Mouse (Mus musculus) forebrain, embryonic 12.5 days (tissue): ENCODE results near the gene Scrn1. TPM values are rescaled to one million over a fixed set of nuclear protein-coding genes. Genes with fewer than 3 reads are reported as not detected.

Experiments
- ATAC-seq: fragments of 200-750 bp; cut with Nextera tagmentation; 2 replicates; pipeline ENCODE4 v1.8.0; 2017; ENCODE audit warnings: moderate TSS enrichment; ENCODE audit not compliant: low FRiP score
- H3K27ac ChIP-seq: fragments of 300-500 bp; sonication (generic); 2 replicates; pipeline ENCODE4 v1.5.1; 2016; ENCODE audit warnings: mild to moderate bottlenecking
- H3K27me3 ChIP-seq: fragments of 300-500 bp; sonication (generic); 2 replicates; pipeline ENCODE4 v1.6.1; 2016; ENCODE audit warnings: mild to moderate bottlenecking
- H3K36me3 ChIP-seq: fragments of 300-500 bp; sonication (generic); replicated peaks from 2 replicates; pipeline ENCODE4 v1.6.1; 2016; ENCODE audit warnings: mild to moderate bottlenecking
- H3K4me1 ChIP-seq: fragments of 300-500 bp; sonication (generic); 2 replicates; pipeline ENCODE4 v1.6.1; 2016
- H3K4me2 ChIP-seq: fragments of 300-500 bp; sonication (generic); 2 replicates; pipeline ENCODE4 v1.6.1; 2016; ENCODE audit warnings: mild to moderate bottlenecking, moderate library complexity
- H3K4me3 ChIP-seq: fragments of 300-500 bp; sonication (generic); replicated peaks from 2 replicates; pipeline ENCODE4 v1.5.1; 2016; ENCODE audit warnings: mild to moderate bottlenecking
- H3K9ac ChIP-seq: fragments of 300-500 bp; sonication (generic); 2 replicates; pipeline ENCODE4 v1.6.1; 2016; ENCODE audit warnings: mild to moderate bottlenecking
- H3K9me3 ChIP-seq: fragments of 300-500 bp; sonication (generic); 2 replicates; pipeline ENCODE4 v1.6.1; 2016
- WGBS: fragments of 180-500 bp; shearing (Covaris S2); methylation state at CpG from one replicate; pipeline ENCODE4 v1.1.7; 2016; 5-methylcytosine and 5-hydroxymethylcytosine counted together
- polyA plus RNA-seq: library from polyadenylated mRNA; unstranded; fragments of >200 nt; fragmentation: Nextera tagmentation; extraction: Ambion mirVana; gene quantifications from 2 replicates; pipeline ENCODE4 v1.2.1, GENCODE M21; 2016

Scrn1 gene
- polyA plus RNA-seq, result 119 and 157 TPM in 2 replicates

DNA sequence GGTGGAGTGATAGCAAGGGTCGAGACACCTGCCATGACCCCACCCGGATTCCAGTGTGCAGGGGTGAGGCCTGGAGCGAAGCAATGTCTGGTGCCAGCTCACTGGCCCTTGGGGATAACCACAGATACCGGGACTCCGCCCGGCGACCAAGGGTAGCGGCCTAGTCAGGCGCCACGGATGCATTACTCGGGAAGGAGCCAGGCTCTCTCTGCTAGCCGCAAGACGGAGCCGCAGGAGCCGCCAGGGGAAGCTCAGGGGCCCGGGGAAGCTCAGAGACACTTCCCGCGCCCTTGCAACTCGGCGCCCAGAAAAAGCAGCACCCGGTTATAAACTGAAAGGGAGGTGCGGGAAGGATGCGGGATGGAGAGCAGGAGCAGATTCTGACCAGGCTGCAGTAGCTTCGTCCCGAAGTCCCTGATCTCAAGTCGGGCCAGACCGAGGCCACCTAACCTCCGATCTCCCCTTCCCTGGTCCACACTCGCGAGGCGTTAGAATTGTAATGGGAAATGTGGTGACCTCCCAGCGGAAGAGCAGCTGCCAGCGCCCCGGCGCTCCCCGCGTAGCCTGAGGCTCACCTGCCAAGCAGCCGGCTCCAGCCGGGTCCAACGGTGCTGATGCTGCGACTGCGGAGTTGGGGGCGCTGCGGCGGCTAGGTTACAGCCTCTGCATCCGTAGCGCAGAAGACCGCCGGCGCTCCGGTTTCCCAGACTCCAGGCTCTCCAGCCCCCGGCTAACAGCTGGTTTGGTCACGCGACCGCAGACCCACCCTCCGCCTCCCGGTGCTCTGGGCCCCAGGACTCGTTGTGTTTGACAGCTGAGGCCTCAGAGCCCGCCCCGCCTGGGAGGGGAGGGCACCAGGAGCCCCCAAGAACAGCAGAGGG lies at the start of gene Scrn1:
TSS of gene Scrn1 (minus strand) at position 825 of the 881 bp plus-strand sequence.
- H3K4me2 ChIP-seq, result peak within 1 kb of the TSS; percentile 74
- H3K27me3 ChIP-seq, result no peaks in the 10 kb centered on the region
- H3K9me3 ChIP-seq, result no peaks in the 10 kb centered on the region
- WGBS, result under 1% methylated on average over 60 of the region's 60 CpGs
- H3K36me3 ChIP-seq, result no peaks in the 10 kb centered on the region
- H3K4me3 ChIP-seq, result peak within 1 kb of the TSS; percentile 71
- peak within 1 kb of the TSS; percentile 88 for H3K9ac ChIP-seq
- peak within 1 kb of the TSS; percentile 95 for H3K27ac ChIP-seq
- peak; percentile 91 for ATAC-seq
- peaks cover 64% of the 10 kb centered on the region for H3K4me1 ChIP-seq

GRCm38 (mm10) chr6:54606241-54606640 lies 40.0 kb upstream of the Scrn1 start:
- H3K9me3 ChIP-seq, result no peaks in the 10 kb centered on the region
- 77% methylated on average over 4 of the region's 4 CpGs for WGBS
- no peak for ATAC-seq
- peaks cover 13% of the 10 kb centered on the region; the same call in 1 of the 2 replicates for H3K36me3 ChIP-seq
- H3K4me1 ChIP-seq, result no peaks in the 10 kb centered on the region
- H3K27me3 ChIP-seq, result no peaks in the 10 kb centered on the region
- H3K9ac ChIP-seq, result no peak overlapping the region
- no peak overlapping the region for H3K4me2 ChIP-seq
- no peak overlapping the region for H3K4me3 ChIP-seq
- H3K27ac ChIP-seq, result no peak overlapping the region

DNA sequence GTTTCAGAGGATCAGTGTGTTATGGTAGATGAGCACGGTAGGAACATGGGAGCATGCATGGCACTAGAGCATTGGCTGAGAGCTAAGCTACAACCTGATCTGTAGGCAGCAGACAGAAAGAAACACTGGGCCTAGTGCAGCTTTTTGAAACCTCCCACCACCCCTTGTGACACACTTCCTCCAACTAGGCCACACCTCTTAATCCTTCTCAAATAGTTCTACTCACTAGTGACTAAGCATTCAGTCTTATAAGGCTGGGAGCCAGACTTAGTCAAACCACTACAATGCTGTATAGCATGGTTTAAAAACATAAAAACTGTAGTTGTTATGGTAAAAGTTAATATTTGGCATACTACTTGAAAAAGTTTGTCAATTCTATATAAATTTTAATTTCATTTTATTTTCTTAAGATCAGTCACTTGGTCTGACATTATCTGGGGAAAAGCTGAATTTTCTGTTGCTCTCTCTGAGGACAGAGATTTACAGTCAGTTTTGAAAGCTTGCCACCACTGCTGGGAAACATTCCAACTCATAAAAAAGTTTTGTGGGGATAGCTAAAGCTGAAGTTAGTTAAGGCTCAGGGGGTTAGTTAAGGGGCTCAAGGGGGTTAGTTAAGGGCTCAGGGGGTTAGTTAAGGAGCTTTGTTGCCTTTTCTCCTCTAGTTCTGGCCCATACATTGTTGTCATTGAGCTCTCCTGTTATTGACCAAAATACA lies 37.9 kb upstream of the Scrn1 start:
- Histone ChIP-seq H3K4me1 (no peaks in the 10 kb centered on the region), H3K4me3 (no peak overlapping the region), H3K36me3 (0 out of 2 replicates have a peak, but pooled peaks cover 8% of the 10 kb centered on the region), H3K4me2 (no peak overlapping the region), H3K27ac (no peak overlapping the region), H3K9me3 (no peaks in the 10 kb centered on the region), H3K9ac (no peak overlapping the region), H3K27me3 (no peaks in the 10 kb centered on the region)
- no peak for ATAC-seq
- 100% methylated on average over 1 of the region's 1 CpGs for WGBS

GRCm38 (mm10) chr6:54602891-54603290 lies 36.6 kb upstream of the Scrn1 start:
- Histone ChIP-seq H3K27me3 (no peaks in the 10 kb centered on the region), H3K9me3 (no peaks in the 10 kb centered on the region), H3K9ac (no peak overlapping the region), H3K36me3 (0 out of 2 replicates have a peak, but pooled peaks cover 2% of the 10 kb centered on the region), H3K4me1 (no peaks in the 10 kb centered on the region), H3K4me2 (no peak overlapping the region), H3K4me3 (no peak overlapping the region), H3K27ac (no peak overlapping the region)
- 90% methylated on average over 2 of the region's 2 CpGs for WGBS
- no peak for ATAC-seq

- H3K9ac ChIP-seq, result no peak overlapping the region
- H3K36me3 ChIP-seq, result no peaks in the 10 kb centered on the region
- H3K9me3 ChIP-seq, result no peaks in the 10 kb centered on the region
- H3K4me1 ChIP-seq, result peaks cover 16% of the 10 kb centered on the region
- H3K4me3 ChIP-seq, result no peak overlapping the region
- no peaks in the 10 kb centered on the region for H3K27me3 ChIP-seq
- no peak for ATAC-seq
- H3K4me2 ChIP-seq, result no peak overlapping the region
- WGBS, result 87% methylated on average over 5 of the region's 5 CpGs
- no peak overlapping the region for H3K27ac ChIP-seq
Measured at GRCm38 (mm10) chr6:54600681-54601347, 34.5 kb upstream of the Scrn1 start.

DNA sequence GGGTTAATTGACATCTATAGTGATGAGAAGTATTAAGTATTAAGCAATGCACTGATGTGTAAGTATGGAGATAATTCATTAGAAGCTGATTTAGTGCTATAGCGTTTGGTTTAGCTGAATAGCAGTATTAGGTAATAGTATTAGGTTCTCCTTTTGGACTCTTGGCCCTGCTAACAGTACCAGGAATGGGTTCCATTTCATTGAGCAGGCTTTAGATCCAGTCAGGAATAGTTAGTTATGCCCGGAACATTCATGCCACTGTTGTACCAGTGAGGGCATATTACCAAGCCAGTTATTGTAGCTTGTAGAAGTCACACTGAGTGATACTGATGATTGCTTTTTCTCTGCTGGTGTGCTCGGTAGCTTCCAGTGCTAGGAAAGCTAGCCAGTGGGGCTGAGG lies 31.4 kb upstream of the Scrn1 start:
- 74% methylated on average over 3 of the region's 3 CpGs for WGBS
- Histone ChIP-seq H3K9me3 (no peaks in the 10 kb centered on the region), H3K4me1 (peaks cover 21% of the 10 kb centered on the region), H3K27me3 (no peaks in the 10 kb centered on the region), H3K4me2 (no peak overlapping the region), H3K36me3 (no peaks in the 10 kb centered on the region), H3K27ac (no peak overlapping the region), H3K4me3 (no peak overlapping the region), H3K9ac (no peak overlapping the region)
- no peak for ATAC-seq

DNA sequence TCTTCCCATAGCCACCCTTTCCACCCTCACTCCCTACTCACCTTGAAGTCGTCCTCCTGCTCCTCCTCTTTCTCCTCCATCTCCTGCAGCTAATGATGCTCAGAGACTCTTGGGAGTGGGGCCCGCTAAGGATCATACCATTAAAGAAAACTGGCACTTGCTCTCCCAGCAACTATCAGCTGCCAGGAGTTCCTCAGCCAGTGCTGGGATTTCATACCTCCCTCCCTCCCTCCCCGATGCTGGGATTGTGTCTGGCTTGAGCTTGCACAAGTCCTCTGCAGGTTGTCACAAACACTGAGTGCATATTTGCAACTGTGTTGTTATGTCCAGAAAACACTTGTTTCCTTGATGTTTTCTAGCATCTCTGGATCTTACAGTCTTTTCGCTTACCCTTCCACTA lies 30.9 kb upstream of the Scrn1 start, which contains the start of gene Fkbp14:
TSS of gene Fkbp14 (minus strand) at position 101 of the 400 bp plus-strand sequence.
- Histone ChIP-seq H3K4me2 (peak within 1 kb of the TSS; percentile 80), H3K36me3 (no peaks in the 10 kb centered on the region), H3K27ac (no peak within 1 kb of the TSS), H3K4me1 (peaks cover 21% of the 10 kb centered on the region), H3K9me3 (no peaks in the 10 kb centered on the region), H3K4me3 (peak within 1 kb of the TSS; percentile 90), H3K9ac (peak within 1 kb of the TSS; percentile 92; the same call in 1 of the 2 replicates), H3K27me3 (no peaks in the 10 kb centered on the region)
- no peak for ATAC-seq
- whole genome bisulfite sequencing, result 74% methylated on average over 4 of the region's 4 CpGs

GRCm38 (mm10) chr6:54595330-54595878 lies 29.1 kb upstream of the Scrn1 start:
- under 1% methylated on average over 48 of the region's 48 CpGs for WGBS
- Histone ChIP-seq H3K4me1 (peaks cover 33% of the 10 kb centered on the region), H3K27ac (peak overlapping the region; percentile 80), H3K9me3 (no peaks in the 10 kb centered on the region), H3K27me3 (no peaks in the 10 kb centered on the region), H3K36me3 (no peaks in the 10 kb centered on the region), H3K4me2 (peak overlapping the region; percentile 80), H3K9ac (peak overlapping the region; percentile 92), H3K4me3 (peak overlapping the region; percentile 90)
- no peak; the same call in 1 of the 2 replicates for ATAC-seq

DNA sequence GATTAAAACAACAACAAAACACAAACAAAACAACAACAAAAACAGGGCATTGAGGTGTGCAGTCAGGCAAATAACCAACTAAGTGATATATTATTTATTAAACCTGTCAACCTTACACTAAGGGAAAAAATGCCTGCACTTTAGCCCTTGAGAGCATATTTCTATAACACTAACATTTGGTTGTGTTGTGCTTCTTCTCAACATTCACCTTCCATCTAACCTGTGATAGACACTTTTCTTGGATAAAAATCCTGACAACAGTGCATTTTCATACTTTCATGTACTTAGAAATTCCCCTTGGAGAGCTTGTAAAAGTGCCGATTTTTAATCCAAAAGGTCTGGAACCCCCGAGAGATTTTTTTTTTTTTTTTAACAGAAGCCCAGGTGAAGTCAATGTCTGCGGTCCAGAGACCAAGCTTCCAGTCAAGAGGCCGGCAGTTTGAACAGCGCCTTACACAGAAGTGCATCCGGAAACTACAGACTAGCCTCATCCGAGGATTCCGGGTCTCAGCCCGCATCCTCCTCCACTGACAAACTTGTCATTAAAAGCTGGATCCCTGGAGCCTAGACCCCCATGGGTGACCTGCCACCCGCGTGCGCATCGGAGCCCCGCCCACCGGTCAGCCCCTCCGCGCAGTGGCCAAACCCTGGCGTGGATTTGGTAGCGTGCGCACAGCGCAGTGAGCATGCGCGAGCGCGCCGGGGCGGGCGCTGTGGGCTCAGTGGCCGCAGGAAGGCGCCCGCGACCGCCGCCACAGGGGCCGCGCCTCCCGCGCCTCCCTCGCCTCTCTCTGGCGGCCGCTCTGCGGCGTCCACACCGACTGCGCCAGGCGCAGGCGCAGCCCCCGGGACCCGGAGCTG lies 28.4 kb upstream of the Scrn1 start, which contains the start of gene Plekha8:
TSS of gene Plekha8 (plus strand) at position 643 of the 861 bp plus-strand sequence.
- H3K4me1 ChIP-seq, result peaks cover 33% of the 10 kb centered on the region
- no peaks in the 10 kb centered on the region for H3K27me3 ChIP-seq
- no peaks in the 10 kb centered on the region for H3K36me3 ChIP-seq
- no peaks in the 10 kb centered on the region for H3K9me3 ChIP-seq
- ATAC-seq, result peak; percentile 93
- H3K27ac ChIP-seq, result peak within 1 kb of the TSS; percentile 80
- peak within 1 kb of the TSS; percentile 80 for H3K4me2 ChIP-seq
- H3K9ac ChIP-seq, result peak within 1 kb of the TSS; percentile 92
- WGBS, result under 1% methylated on average over 38 of the region's 49 CpGs
- peak within 1 kb of the TSS; percentile 90 for H3K4me3 ChIP-seq

GRCm38 (mm10) chr6:54593766-54594468 lies 27.6 kb upstream of the Scrn1 start:
- H3K4me2 ChIP-seq, result peak overlapping the region; percentile 71
- peaks cover 33% of the 10 kb centered on the region for H3K4me1 ChIP-seq
- H3K9ac ChIP-seq, result no peak overlapping the region
- H3K27me3 ChIP-seq, result no peaks in the 10 kb centered on the region
- WGBS, result 64% methylated on average over 8 of the region's 8 CpGs
- 0 out of 2 replicates have a peak overlapping the region, but pooled peaks have one; percentile 37 for H3K27ac ChIP-seq
- ATAC-seq, result no peak
- peak overlapping the region; percentile 52 for H3K4me3 ChIP-seq
- no peaks in the 10 kb centered on the region for H3K9me3 ChIP-seq
- no peaks in the 10 kb centered on the region for H3K36me3 ChIP-seq
